Mouse (Mus musculus): ENCODE data around the gene Tmbim4. TPM values are rescaled to one million over a fixed set of nuclear protein-coding genes. Genes with fewer than 3 reads are reported as not detected.

Tmbim4 gene
- polyA plus RNA-seq, 1 experiment from 2014 or later, result 181 TPM

GRCm38 (mm10) chr10:120231718-120232117 is 30.3 kb downstream of the Tmbim4 start:
- no peaks in the 10 kb centered on the region for H3K27me3 ChIP-seq (ENCODE audit: control insufficient read depth, insufficient read depth, low read length)
- TF ChIP-seq CTCF (IDR thresholded peaks at IDR 0.05; ENCODE audit: low read depth) (peak; percentile 82), EP300 (optimal IDR thresholded peaks at IDR 0.05) (no peak)
- H3K36me3 ChIP-seq (ENCODE audit: control insufficient read depth, insufficient read depth, low read length), result peaks cover 4% of the 10 kb centered on the region; the same call in 1 of the 2 replicates
- DNase-seq (ENCODE audit: low spot score) (peak; percentile 74), ATAC-seq (ENCODE audit: low FRiP score, low TSS enrichment) (no peak)
- H3K4me1 ChIP-seq (replicated peaks; ENCODE audit: control insufficient read depth, insufficient read depth), result no peaks in the 10 kb centered on the region
- 32% methylated on average over 5 of the region's 5 CpGs for WGBS
- H3K9ac ChIP-seq (ENCODE audit: low read length), result no peak overlapping the region
- H3K4me2 ChIP-seq (replicated peaks; ENCODE audit: low read depth), result no peak overlapping the region
- no peak overlapping the region for H3K27ac ChIP-seq (replicated peaks)
- no peaks in the 10 kb centered on the region for H3K9me3 ChIP-seq (ENCODE audit: control insufficient read depth, low read length)
- no peak overlapping the region for H3K4me3 ChIP-seq (ENCODE audit: low read depth, low read length)

- Histone ChIP-seq H3K4me3 (ENCODE audit: low read depth, low read length) (no peak overlapping the region), H3K4me2 (replicated peaks; ENCODE audit: low read depth) (peak overlapping the region; percentile 40), H3K9me3 (ENCODE audit: control insufficient read depth, low read length) (no peaks in the 10 kb centered on the region), H3K4me1 (replicated peaks; ENCODE audit: control insufficient read depth, insufficient read depth) (no peaks in the 10 kb centered on the region), H3K9ac (ENCODE audit: low read length) (0 out of 2 replicates have a peak overlapping the region, but pooled peaks have one; percentile 38), H3K27me3 (ENCODE audit: control insufficient read depth, insufficient read depth, low read length) (no peaks in the 10 kb centered on the region), H3K27ac (replicated peaks) (0 out of 2 replicates have a peak overlapping the region, but pooled peaks have one; percentile 40), H3K36me3 (ENCODE audit: control insufficient read depth, insufficient read depth, low read length) (peaks cover 4% of the 10 kb centered on the region; the same call in 1 of the 2 replicates)
- peak; percentile 75 for DNase-seq (ENCODE audit: low spot score)
- WGBS, result 30% methylated on average over 18 of the region's 18 CpGs
- peak; percentile 89 for TF ChIP-seq CTCF (IDR thresholded peaks at IDR 0.05; ENCODE audit: low read depth)
- TF ChIP-seq EP300 (optimal IDR thresholded peaks at IDR 0.05), result no peak
- ATAC-seq (ENCODE audit: low FRiP score, low TSS enrichment), result peak; percentile 62
Measured at GRCm38 (mm10) chr10:120233655-120234367, 32.4 kb downstream of the Tmbim4 start.

- Histone ChIP-seq H3K4me2 (replicated peaks; ENCODE audit: low read depth) (no peak overlapping the region), H3K36me3 (ENCODE audit: control insufficient read depth, insufficient read depth, low read length) (no peaks in the 10 kb centered on the region), H3K9ac (ENCODE audit: low read length) (no peak overlapping the region), H3K27ac (replicated peaks) (no peak overlapping the region), H3K27me3 (ENCODE audit: control insufficient read depth, insufficient read depth, low read length) (no peaks in the 10 kb centered on the region), H3K9me3 (ENCODE audit: control insufficient read depth, low read length) (no peaks in the 10 kb centered on the region), H3K4me3 (ENCODE audit: low read depth, low read length) (no peak overlapping the region), H3K4me1 (replicated peaks; ENCODE audit: control insufficient read depth, insufficient read depth) (no peaks in the 10 kb centered on the region)
- no peak for TF ChIP-seq CTCF (IDR thresholded peaks at IDR 0.05; ENCODE audit: low read depth)
- no peak for TF ChIP-seq EP300 (optimal IDR thresholded peaks at IDR 0.05)
- ATAC-seq (ENCODE audit: low FRiP score, low TSS enrichment) (no peak), DNase-seq (ENCODE audit: low spot score) (no peak)
- WGBS, result 68% methylated on average over 9 of the region's 9 CpGs
Measured at GRCm38 (mm10) chr10:120236855-120237254, 35.5 kb downstream of the Tmbim4 start.

- 86% methylated on average over 8 of the region's 8 CpGs for WGBS
Measured at GRCm38 (mm10) chr10:120238241-120238640, 36.9 kb downstream of the Tmbim4 start.

GRCm38 (mm10) chr10:120239476-120239875 is 38.1 kb downstream of the Tmbim4 start:
- Histone ChIP-seq H3K27me3 (ENCODE audit: control insufficient read depth, insufficient read depth, low read length) (no peaks in the 10 kb centered on the region), H3K4me2 (replicated peaks; ENCODE audit: low read depth) (no peak overlapping the region), H3K4me3 (ENCODE audit: low read depth, low read length) (no peak overlapping the region), H3K9me3 (ENCODE audit: control insufficient read depth, low read length) (no peaks in the 10 kb centered on the region), H3K9ac (ENCODE audit: low read length) (no peak overlapping the region), H3K4me1 (replicated peaks; ENCODE audit: control insufficient read depth, insufficient read depth) (no peaks in the 10 kb centered on the region), H3K36me3 (ENCODE audit: control insufficient read depth, insufficient read depth, low read length) (no peaks in the 10 kb centered on the region), H3K27ac (replicated peaks) (no peak overlapping the region)
- ATAC-seq (ENCODE audit: low FRiP score, low TSS enrichment) (no peak), DNase-seq (ENCODE audit: low spot score) (no peak)
- TF ChIP-seq EP300 (optimal IDR thresholded peaks at IDR 0.05) (no peak), CTCF (IDR thresholded peaks at IDR 0.05; ENCODE audit: low read depth) (no peak)
- WGBS, result 64% methylated on average over 6 of the region's 6 CpGs

More at GRCm38 (mm10) chr10:120238241-120238640, 36.9 kb downstream of the Tmbim4 start:
- TF ChIP-seq CTCF (IDR thresholded peaks at IDR 0.05; ENCODE audit: low read depth), result no peak
- TF ChIP-seq EP300 (optimal IDR thresholded peaks at IDR 0.05), result no peak
- Histone ChIP-seq H3K9ac (ENCODE audit: low read length) (no peak overlapping the region), H3K27me3 (ENCODE audit: control insufficient read depth, insufficient read depth, low read length) (no peaks in the 10 kb centered on the region), H3K36me3 (ENCODE audit: control insufficient read depth, insufficient read depth, low read length) (no peaks in the 10 kb centered on the region), H3K9me3 (ENCODE audit: control insufficient read depth, low read length) (no peaks in the 10 kb centered on the region), H3K4me2 (replicated peaks; ENCODE audit: low read depth) (no peak overlapping the region), H3K4me3 (ENCODE audit: low read depth, low read length) (no peak overlapping the region), H3K27ac (replicated peaks) (no peak overlapping the region), H3K4me1 (replicated peaks; ENCODE audit: control insufficient read depth, insufficient read depth) (no peaks in the 10 kb centered on the region)
- ATAC-seq (ENCODE audit: low FRiP score, low TSS enrichment) (no peak), DNase-seq (ENCODE audit: low spot score) (no peak)

GRCm38 (mm10) chr10:120242421-120242820 is 41.0 kb downstream of the Tmbim4 start:
- H3K4me1 ChIP-seq (replicated peaks; ENCODE audit: control insufficient read depth, insufficient read depth), result no peaks in the 10 kb centered on the region
- WGBS, result 61% methylated on average over 6 of the region's 6 CpGs
- no peak overlapping the region for H3K27ac ChIP-seq (replicated peaks)
- no peak for TF ChIP-seq CTCF (IDR thresholded peaks at IDR 0.05; ENCODE audit: low read depth)
- no peak for TF ChIP-seq EP300 (optimal IDR thresholded peaks at IDR 0.05)
- no peaks in the 10 kb centered on the region for H3K27me3 ChIP-seq (ENCODE audit: control insufficient read depth, insufficient read depth, low read length)
- no peak overlapping the region for H3K9ac ChIP-seq (ENCODE audit: low read length)
- H3K36me3 ChIP-seq (ENCODE audit: control insufficient read depth, insufficient read depth, low read length), result no peaks in the 10 kb centered on the region
- no peaks in the 10 kb centered on the region for H3K9me3 ChIP-seq (ENCODE audit: control insufficient read depth, low read length)
- H3K4me2 ChIP-seq (replicated peaks; ENCODE audit: low read depth), result no peak overlapping the region
- ATAC-seq (ENCODE audit: low FRiP score, low TSS enrichment), result no peak
- no peak for DNase-seq (ENCODE audit: low spot score)
- H3K4me3 ChIP-seq (ENCODE audit: low read depth, low read length), result no peak overlapping the region
